Mouse (Mus musculus) G1E-ER4 (cell line): ENCODE measurements around the gene Polr1d. TPM values are rescaled to one million over a fixed set of nuclear protein-coding genes. Genes with fewer than 3 reads are reported as not detected.

Experiments used
- GATA1 ChIP-seq: IDR thresholded peaks from one replicate; pipeline ENCODE4 v1.8.0; 2012; ENCODE audit warnings: low read length, inconsistent platforms
- polyA plus RNA-seq: library from polyadenylated mRNA; stranded (reverse); fragments of >175 nt; gene quantifications from 2 replicates; pipeline ENCODE4 v1.2.3, GENCODE M21; 2012

Polr1d gene
- polyA plus RNA-seq, 1 experiment = 160 TPM

GRCm38 (mm10) chr5:147051500-147052308, 25.1 kb upstream of the Polr1d start:
- no peak for TF ChIP-seq GATA1

DNA sequence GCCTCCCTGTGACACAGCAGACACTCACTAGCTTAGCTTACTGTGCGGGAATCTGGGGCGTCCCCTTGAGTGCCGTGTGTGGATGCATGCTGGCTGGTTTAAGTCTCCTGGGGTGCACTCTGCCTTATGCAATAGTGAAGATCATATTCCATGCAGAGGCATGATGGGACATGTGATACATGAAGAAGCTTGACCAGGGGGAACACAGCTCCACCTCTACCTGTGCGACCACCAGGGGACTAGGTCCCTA, 24.6 kb upstream of the Polr1d start:
- no peak for TF ChIP-seq GATA1

- TF ChIP-seq GATA1 = no peak
These were observed 23.8 kb upstream of the Polr1d start for GRCm38 (mm10) chr5:147053071-147053470.

DNA sequence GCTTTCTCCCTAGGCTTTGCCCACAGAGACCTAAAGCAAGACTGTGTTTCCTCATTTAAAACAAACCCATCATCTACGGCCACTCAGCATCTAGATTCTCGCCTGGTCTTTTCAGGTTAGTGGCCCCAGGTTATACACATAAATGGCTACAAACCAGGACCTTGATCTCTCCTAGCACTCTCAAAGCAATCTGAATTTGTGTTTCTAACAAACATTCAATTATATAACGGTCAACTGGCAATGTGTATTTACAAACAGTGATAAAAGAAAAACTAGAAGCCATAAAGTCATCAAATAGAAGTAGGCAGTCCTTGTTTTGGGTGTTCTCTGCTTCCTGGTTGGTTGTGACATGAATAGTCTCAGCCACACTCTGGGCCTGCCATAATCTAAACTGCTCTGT, 23.4 kb upstream of the Polr1d start:
- TF ChIP-seq GATA1 = no peak

DNA sequence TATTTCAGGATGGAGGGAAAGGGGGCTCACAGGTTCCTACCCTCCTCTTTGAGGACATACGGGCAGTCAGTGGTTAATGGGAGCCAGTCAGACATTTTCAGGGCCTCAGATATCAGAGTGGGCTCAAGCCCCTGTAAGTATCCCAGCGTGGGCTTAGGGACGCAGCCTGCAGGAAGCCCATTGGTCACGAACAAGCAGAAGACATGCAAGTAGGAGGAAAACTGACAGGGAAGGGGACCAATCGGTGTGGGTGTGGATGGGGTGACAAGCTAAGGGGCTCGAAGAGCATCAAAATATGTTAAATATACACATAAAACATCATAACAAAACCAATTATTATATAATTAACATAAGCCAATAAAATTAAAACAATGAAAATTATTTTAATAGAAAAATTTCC, 22.5 kb upstream of the Polr1d start:
- TF ChIP-seq GATA1 = no peak

DNA sequence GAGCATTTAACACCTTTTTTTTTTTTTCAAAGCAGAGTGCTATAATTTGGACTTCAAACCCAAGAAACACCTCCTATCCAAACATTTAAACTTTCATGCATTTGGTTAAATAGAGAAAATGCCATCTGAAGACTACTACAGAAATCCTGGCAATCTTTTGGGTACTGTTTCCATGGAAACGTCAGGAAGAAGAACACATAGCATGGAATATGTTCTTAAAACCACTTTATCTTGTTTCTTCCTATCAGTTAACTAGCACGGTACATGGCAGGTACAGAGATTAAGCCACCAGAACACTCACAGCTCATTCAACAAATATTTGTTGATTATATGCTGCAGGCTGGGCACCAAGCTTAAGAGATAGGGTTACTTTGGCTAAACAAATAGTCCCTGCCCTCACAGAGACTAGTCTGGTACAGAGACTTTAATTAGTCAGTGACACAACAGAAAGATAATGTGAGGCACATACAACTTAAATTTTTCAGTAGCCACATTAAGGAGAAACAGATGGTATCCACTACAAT, 22.0 kb upstream of the Polr1d start:
- no peak for TF ChIP-seq GATA1

DNA sequence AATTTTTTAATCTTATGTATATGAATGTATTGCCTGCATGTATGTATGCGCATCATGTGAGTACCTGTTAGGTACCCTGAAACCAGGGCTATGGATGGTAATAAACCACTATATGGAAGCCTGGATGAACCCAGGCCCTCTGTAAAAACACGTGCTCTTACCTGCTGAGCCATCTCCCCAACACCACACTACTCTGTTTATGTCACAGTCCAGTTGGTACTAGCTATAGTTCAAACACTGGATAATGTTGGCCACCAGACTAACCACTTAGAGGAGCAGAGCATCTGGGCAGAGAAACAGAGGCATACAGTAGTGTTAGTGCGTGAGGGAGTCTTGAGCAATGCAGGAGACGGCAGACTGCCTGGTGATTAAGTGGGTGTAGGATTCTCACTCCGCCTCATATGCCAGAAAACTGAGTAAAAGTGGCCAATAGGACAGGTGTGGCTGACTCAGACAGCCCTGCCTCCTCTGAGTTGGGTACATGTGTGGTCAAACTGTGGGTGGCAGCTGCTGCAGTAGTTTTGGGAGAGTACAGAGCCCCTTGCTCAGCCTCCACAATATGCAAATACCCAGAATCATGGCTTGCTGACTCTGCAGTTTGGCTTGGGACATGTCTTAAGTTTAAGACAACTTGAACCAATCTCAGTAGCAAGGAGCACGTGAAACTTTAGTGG, 21.1 kb upstream of the Polr1d start:
- TF ChIP-seq GATA1 = no peak

DNA sequence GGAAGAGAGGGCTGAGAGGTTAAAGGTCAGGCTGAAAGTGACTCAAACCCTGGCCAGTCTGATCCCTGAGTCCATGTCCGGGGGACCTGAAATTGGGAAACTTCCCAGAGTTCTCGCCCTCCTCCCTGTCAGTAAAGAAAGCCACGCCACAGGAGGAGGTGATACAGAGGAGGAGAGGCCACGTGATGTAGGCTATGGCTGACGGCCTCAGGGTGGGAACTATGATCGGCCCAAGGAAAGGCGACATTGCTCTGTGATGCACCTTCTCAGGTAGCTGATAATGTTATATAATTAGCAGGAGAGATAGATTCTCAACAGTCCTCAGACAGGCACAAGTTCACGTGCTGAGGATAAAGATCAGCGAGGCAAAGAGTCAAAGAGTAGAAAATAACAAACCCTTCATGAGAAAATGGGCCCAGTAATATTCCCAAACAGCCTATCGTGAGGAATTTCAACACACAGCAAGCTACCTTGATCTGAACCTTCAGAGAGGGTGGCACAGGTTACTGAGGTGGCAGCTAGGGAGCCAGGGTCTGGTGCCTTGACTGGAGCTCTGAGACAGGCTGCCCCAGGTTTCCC, 20.0 kb upstream of the Polr1d start:
- TF ChIP-seq GATA1 = no peak

DNA sequence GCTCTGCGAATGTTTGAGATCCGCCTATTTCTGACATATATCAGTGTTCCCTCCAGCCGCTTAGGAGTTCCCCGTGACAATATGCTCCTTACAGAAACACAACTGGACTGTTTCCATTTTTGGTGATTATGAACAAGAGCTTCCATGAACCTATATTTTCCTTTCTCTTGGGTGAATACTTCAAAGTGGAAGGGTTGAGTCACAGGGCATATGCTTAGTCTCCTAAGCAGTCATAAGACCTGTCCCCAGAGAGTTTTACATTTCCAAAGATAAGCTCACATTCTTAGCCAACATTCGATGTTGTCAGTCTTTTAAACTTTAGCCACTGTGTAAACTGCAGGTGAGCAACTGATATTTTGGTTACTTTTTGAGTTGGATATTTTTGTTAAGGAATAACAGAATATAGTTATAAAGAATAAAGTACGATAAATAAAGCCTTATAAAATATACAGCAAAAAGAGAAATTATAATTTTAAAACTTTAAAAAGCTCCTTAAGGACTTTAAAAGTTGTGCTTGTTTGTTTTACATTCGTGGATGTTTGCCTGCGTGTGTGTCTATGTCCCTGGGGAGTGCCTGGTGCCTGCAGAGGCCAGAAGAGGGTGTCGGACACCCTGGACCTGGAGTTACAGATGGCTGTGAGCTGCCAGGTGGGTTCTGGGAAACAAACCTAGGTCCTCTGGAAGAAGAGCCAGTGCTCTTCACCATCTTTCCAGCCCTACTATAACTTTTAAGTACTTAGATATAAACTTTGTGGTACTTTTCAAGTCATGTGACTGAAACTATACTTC, 19.0 kb upstream of the Polr1d start:
- no peak for TF ChIP-seq GATA1

GRCm38 (mm10) chr5:147058661-147059060, 18.2 kb upstream of the Polr1d start:
- no peak for TF ChIP-seq GATA1

GRCm38 (mm10) chr5:147059319-147059718, 17.5 kb upstream of the Polr1d start:
- no peak for TF ChIP-seq GATA1

DNA sequence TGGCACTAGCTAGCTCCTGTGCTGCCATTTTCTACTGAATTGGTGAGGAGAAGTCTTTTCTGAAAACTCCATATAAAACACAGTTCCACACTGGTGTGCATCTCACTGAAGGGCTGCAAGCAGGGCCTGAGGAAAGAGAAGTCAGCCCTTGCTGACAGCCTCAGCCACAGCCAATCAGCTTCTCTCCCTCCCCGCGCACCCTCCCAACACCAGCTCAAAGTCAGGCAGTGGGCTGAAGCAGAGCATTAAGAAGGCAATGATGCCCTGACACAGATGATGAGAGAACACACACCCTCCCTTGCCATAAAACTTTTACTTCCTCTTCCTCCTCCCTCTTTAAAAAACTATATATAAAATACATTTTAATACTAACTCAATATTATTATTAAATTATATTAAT, 16.8 kb upstream of the Polr1d start:
- TF ChIP-seq GATA1 = no peak

DNA sequence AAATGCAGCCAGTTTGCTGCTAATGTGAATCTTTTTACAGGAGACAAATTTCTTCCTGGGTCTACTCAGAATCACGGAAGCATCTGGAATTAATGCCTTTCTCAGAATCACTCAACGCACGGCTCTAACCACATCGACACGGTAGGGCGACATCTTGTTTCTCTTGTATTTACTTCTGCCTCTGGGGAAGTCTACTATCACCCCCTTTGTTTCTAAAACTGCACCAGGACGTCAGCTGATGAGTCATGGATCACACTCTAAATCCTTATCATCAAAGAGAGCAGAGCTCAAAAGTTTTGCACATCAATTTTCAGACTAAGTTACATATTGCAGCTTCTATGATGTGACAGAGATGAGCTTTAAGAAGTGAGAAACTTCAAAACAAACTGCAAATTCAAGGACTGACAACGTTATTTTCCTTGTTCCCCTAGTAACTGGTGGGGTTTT, 13.6 kb upstream of the Polr1d start:
- TF ChIP-seq GATA1 = no peak

DNA sequence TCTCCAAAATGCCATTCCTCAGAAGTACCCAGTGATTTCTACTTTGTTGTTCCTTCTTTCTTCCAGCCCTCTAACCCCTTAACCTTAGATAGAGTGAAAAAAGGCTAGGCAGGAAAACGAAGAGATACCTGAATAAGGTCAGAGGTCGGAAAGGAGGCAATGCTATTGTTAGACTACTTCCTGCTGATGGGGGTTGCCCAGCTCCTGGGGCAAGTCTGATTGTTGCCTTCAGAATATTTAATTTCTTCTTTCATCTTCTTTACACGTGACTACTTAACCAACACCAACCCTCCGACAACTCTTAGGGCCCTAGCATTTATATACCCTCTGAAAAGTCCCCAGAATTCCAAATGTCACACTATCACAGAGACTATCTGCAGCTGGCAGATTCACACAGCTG, 10.7 kb upstream of the Polr1d start:
- TF ChIP-seq GATA1 = no peak

DNA sequence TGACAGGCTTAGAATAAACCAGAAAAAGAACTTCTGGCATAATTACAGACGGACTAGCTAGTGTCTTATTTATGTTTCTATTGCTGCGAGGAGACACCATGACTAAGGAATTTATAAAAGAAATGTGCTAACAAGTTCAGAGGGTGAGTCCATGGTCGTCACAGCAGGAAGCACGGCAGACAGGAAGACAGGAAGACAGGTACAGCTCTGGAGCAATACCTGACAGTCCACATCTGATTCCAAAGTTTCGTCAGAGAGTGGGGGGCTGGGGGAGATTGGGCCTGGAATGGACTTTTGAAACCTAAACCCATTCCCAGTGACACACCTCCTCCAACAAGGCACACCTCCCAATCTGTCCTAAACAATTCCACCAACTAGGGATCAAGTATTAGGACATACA, 9.9 kb upstream of the Polr1d start:
- TF ChIP-seq GATA1 = no peak

DNA sequence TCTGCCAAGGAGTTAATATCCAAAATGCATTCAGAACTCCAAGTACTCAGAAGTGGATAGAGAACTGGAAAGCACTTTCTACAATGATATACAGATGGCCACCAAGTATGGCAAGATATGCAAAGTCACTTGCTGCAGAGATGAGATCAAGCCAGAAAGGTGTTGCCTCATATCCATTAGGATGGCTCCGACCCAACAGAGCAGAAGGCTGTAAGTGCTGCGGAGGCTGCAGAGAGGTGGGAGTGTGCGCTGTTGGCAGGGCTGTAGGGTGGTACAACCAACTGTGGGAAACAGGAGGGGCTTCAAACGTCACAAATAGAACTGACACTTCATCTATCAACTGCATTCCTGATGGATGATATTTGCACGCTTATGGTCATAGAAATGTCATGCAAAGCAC, 8.0 kb upstream of the Polr1d start:
- TF ChIP-seq GATA1 = no peak
